Mouse (Mus musculus) CH12.LX (cell line): ENCODE measurements around the gene Jph3. TPM values are rescaled to one million over a fixed set of nuclear protein-coding genes. Genes with fewer than 3 reads are reported as not detected.

ENCODE experiments used
- DNase-seq: peaks from one replicate; pipeline ENCODE4 v3.0.0-alpha.2; 2013; ENCODE audit errors: extremely low read depth
- H3K27ac ChIP-seq: 2 replicates; pipeline ENCODE4 v1.5.1; 2012; ENCODE audit warnings: low read depth, mild to moderate bottlenecking, control low read depth, moderate library complexity; ENCODE audit not compliant: insufficient read depth
- H3K27me3 ChIP-seq: replicated peaks from 2 replicates; pipeline ENCODE3; 2012; ENCODE audit warnings: inconsistent platforms
- H3K36me3 ChIP-seq, 2 experiments: replicated peaks in 1 of 2; 2 replicates each; pipeline versions ENCODE3 to v1.6.1; 2012; ENCODE audit warnings: inconsistent platforms in 1 of 2, low read length in 1 of 2, mild to moderate bottlenecking in 1 of 2, mixed read lengths in 1 of 2, moderate library complexity in 1 of 2; ENCODE audit not compliant: control insufficient read depth in 1 of 2, insufficient read depth in 1 of 2
- H3K4me1 ChIP-seq, 2 experiments: 2 replicates each; pipeline ENCODE4 v1.6.1; 2012; ENCODE audit warnings: inconsistent platforms in 1 of 2, moderate library complexity in 1 of 2; ENCODE audit not compliant: insufficient read depth in 2 of 2, control insufficient read depth in 1 of 2
- H3K4me2 ChIP-seq: 2 replicates; pipeline ENCODE4 v1.6.1; 2012; ENCODE audit warnings: low read depth, mild to moderate bottlenecking, control low read depth; ENCODE audit not compliant: poor library complexity, insufficient read depth, severe bottlenecking
- H3K4me3 ChIP-seq, 3 experiments: fragments of 150-350 bp in 1 of 3; sonication (generic) in 1 of 3; replicated peaks in 1 of 3; 2 replicates each; pipeline versions ENCODE3 to v1.5.1; 2011 to 2012; ENCODE audit warnings: low read depth in 2 of 3, low read length in 2 of 3, mild to moderate bottlenecking in 2 of 3, moderate library complexity in 2 of 3, control low read depth in 1 of 3, improper control_type of control experiment in 1 of 3, inconsistent platforms in 1 of 3, mixed read lengths in 1 of 3; ENCODE audit not compliant: poor library complexity in 1 of 3
- H3K79me2 ChIP-seq: replicated peaks from 2 replicates; pipeline ENCODE4 v1.6.1; 2012; ENCODE audit warnings: mild to moderate bottlenecking, moderate library complexity; ENCODE audit not compliant: control insufficient read depth, poor library complexity, insufficient read depth, severe bottlenecking; ENCODE audit errors: extremely low read depth
- H3K9ac ChIP-seq: 2 replicates; pipeline ENCODE4 v1.6.1; 2012; ENCODE audit warnings: low read depth, mild to moderate bottlenecking, control low read depth, moderate library complexity; ENCODE audit not compliant: insufficient read depth
- H3K9me3 ChIP-seq: replicated peaks from 2 replicates; pipeline ENCODE3; 2012; ENCODE audit warnings: low read length, inconsistent platforms, mixed read lengths
- CHD1 ChIP-seq: IDR thresholded peaks from 2 replicates; pipeline ENCODE4 v1.6.1; 2012; ENCODE audit warnings: low read depth, low read length, improper control_type of control experiment, inconsistent platforms
- CHD2 ChIP-seq: IDR thresholded peaks from 2 replicates; pipeline ENCODE4 v1.6.1; 2011; ENCODE audit warnings: low read length, improper control_type of control experiment
- CTCF ChIP-seq, 2 experiments: IDR thresholded peaks in 1 of 2; conservative IDR thresholded peaks in 1 of 2; 2 replicates each; pipeline ENCODE4 v1.5.1; 2011 to 2012; ENCODE audit warnings: low read depth in 2 of 2, low read length in 2 of 2, improper control_type of control experiment in 1 of 2, inconsistent platforms in 1 of 2, mild to moderate bottlenecking in 1 of 2, moderate library complexity in 1 of 2
- E2F4 ChIP-seq: IDR thresholded peaks from 2 replicates; pipeline ENCODE4 v1.6.1; 2011; ENCODE audit warnings: low read depth, low read length, improper control_type of control experiment; ENCODE audit not compliant: insufficient replicate concordance
- ELF1 ChIP-seq: IDR thresholded peaks from 2 replicates; pipeline ENCODE4 v1.6.1; 2014; ENCODE audit warnings: low read depth, mild to moderate bottlenecking, inconsistent platforms, low read length, improper control_type of control experiment
- ETS1 ChIP-seq: conservative IDR thresholded peaks from 2 replicates; pipeline ENCODE4 v1.6.1; 2012; ENCODE audit warnings: low read depth, mild to moderate bottlenecking, inconsistent platforms, low read length, improper control_type of control experiment, moderate library complexity
- GABPA ChIP-seq: IDR thresholded peaks from 2 replicates; pipeline ENCODE4 v1.6.1; 2012; ENCODE audit warnings: low read depth, low read length, improper control_type of control experiment, inconsistent platforms; ENCODE audit not compliant: insufficient replicate concordance
- HCFC1 ChIP-seq: IDR thresholded peaks from 2 replicates; pipeline ENCODE4 v1.6.1; 2012; ENCODE audit warnings: low read depth, mild to moderate bottlenecking, inconsistent platforms, low read length, improper control_type of control experiment
- IRF4 ChIP-seq: IDR thresholded peaks from 2 replicates; pipeline ENCODE4 v1.6.1; 2014; ENCODE audit warnings: low read depth, mild to moderate bottlenecking, inconsistent platforms, low read length, improper control_type of control experiment
- JUN ChIP-seq: IDR thresholded peaks from 2 replicates; pipeline ENCODE4 v1.6.1; 2011; ENCODE audit warnings: low read depth, mild to moderate bottlenecking, low read length, improper control_type of control experiment, moderate library complexity; ENCODE audit not compliant: insufficient read depth
- JUND ChIP-seq: conservative IDR thresholded peaks from 2 replicates; pipeline ENCODE4 v1.6.1; 2011; ENCODE audit warnings: low read depth, low read length, improper control_type of control experiment
- KAT2A ChIP-seq: IDR thresholded peaks from 2 replicates; pipeline ENCODE4 v1.6.1; 2012; ENCODE audit warnings: low read length, improper control_type of control experiment, inconsistent platforms; ENCODE audit not compliant: insufficient replicate concordance
- MAFK ChIP-seq: IDR thresholded peaks from 2 replicates; pipeline ENCODE4 v1.6.1; 2011; ENCODE audit warnings: low read length, improper control_type of control experiment; ENCODE audit not compliant: insufficient replicate concordance
- MAX ChIP-seq: IDR thresholded peaks from 2 replicates; pipeline ENCODE4 v1.6.1; 2011; ENCODE audit warnings: low read length, improper control_type of control experiment
- MAZ ChIP-seq: IDR thresholded peaks from 2 replicates; pipeline ENCODE4 v1.6.1; 2012; ENCODE audit warnings: low read depth, mild to moderate bottlenecking, inconsistent platforms, low read length, improper control_type of control experiment, moderate library complexity
- MXI1 ChIP-seq: IDR thresholded peaks from 2 replicates; pipeline ENCODE4 v1.6.1; 2011; ENCODE audit warnings: mild to moderate bottlenecking, low read depth, low read length, improper control_type of control experiment
- NELFE ChIP-seq: IDR thresholded peaks from 2 replicates; pipeline ENCODE4 v1.6.1; 2011; ENCODE audit warnings: low read depth, low read length, improper control_type of control experiment
- PAX5 ChIP-seq: IDR thresholded peaks from 2 replicates; pipeline ENCODE4 v1.6.1; 2012; ENCODE audit warnings: low read length, inconsistent platforms, mixed read lengths
- POLR2A ChIP-seq: IDR thresholded peaks from 2 replicates; pipeline ENCODE4 v1.6.1; 2011; ENCODE audit warnings: low read depth, mild to moderate bottlenecking, improper control_type of control experiment, low read length
- RAD21 ChIP-seq: IDR thresholded peaks from 2 replicates; pipeline ENCODE4 v1.6.1; 2011; ENCODE audit warnings: low read depth, mild to moderate bottlenecking, low read length, improper control_type of control experiment, moderate library complexity
- SIN3A ChIP-seq: IDR thresholded peaks from 2 replicates; pipeline ENCODE4 v1.6.1; 2012; ENCODE audit warnings: low read length, improper control_type of control experiment, inconsistent platforms
- TCF12 ChIP-seq: IDR thresholded peaks from 2 replicates; pipeline ENCODE4 v1.6.1; 2014; ENCODE audit warnings: low read depth, mild to moderate bottlenecking, inconsistent platforms, low read length, improper control_type of control experiment
- UBTF ChIP-seq: IDR thresholded peaks from 2 replicates; pipeline ENCODE4 v1.6.1; 2012; ENCODE audit warnings: low read depth, mild to moderate bottlenecking, inconsistent platforms, low read length, improper control_type of control experiment, moderate library complexity
- USF1 ChIP-seq: IDR thresholded peaks from 2 replicates; pipeline ENCODE4 v1.6.1; 2014; ENCODE audit warnings: low read depth, mild to moderate bottlenecking, inconsistent platforms, low read length, improper control_type of control experiment
- USF2 ChIP-seq: conservative IDR thresholded peaks from 2 replicates; pipeline ENCODE4 v1.6.1; 2011; ENCODE audit warnings: low read depth, low read length, improper control_type of control experiment
- ZC3H11A ChIP-seq: IDR thresholded peaks from 2 replicates; pipeline ENCODE4 v1.6.1; 2012; ENCODE audit warnings: low read depth, mild to moderate bottlenecking, inconsistent platforms, low read length, improper control_type of control experiment
- ZKSCAN1 ChIP-seq: IDR thresholded peaks from 2 replicates; pipeline ENCODE4 v1.6.1; 2012; ENCODE audit warnings: low read depth, inconsistent platforms, low read length, improper control_type of control experiment, borderline replicate concordance
- ZMIZ1 ChIP-seq: IDR thresholded peaks from 2 replicates; pipeline ENCODE4 v1.6.1; 2012; ENCODE audit warnings: low read depth, mild to moderate bottlenecking, inconsistent platforms, low read length, improper control_type of control experiment
- dilution Hi-C: fragments of 300-500 bp; cut with MboI; formaldehyde crosslinking; loops from 2 replicates; pipeline ENCODE4 v1.14.3; 2020; ENCODE audit warnings: low sequenced_read_pairs; ENCODE audit not compliant: extremely low pct_unique_long_range_greater_than_20kb, extremely low pct_ligation_motif_present
- in situ Hi-C: fragments of 300-500 bp; cut with MboI; formaldehyde crosslinking; loops from 3 replicates; pipeline ENCODE4 v1.14.3; 2019; ENCODE audit warnings: low sequenced_read_pairs, low pct_ligation_motif_present, low pct_unique_long_range_greater_than_20kb, mixed read lengths
- polyA plus RNA-seq: library from polyadenylated mRNA; unstranded; fragments of >175 nt; gene quantifications from 2 replicates; pipeline ENCODE4 v1.2.1, GENCODE M21; 2012; ENCODE audit warnings: low read depth; ENCODE audit not compliant: insufficient read length
- total RNA-seq, 2 experiments: library from RNA; depleted of rRNA; stranded (reverse); fragments of 300-350 nt in 1 of 2; fragments of >200 nt in 1 of 2; gene quantifications; 2 replicates each; pipeline ENCODE4 v1.2.3; 2012 to 2014

Jph3 gene
- total and polyA plus RNA-seq, 3 experiments, result 0.21 TPM; not detected in 1

DNA sequence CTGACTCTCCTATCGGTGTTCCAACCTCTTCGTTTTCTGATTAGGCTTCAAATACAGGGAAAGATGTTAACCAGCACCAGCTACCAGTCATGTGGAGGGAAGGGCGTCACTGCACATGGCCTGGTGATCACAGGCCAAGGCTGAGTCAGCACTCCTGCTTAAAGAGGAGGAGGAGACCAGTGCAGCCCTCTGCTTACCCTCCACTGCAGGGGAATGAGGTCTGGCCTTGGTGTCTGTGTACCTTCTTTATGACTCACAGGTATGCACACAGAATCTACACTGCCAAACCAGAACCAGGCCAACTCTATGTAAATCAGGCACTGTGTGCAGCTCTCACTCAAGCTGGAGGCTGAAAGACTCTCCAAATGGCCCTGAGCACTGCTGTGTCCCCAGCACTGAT lies 82.1 kb downstream of the Jph3 start:
- no peak overlapping the region for H3K27ac ChIP-seq
- no peak overlapping the region for H3K4me3 ChIP-seq
- H3K36me3 ChIP-seq, result peaks cover 39 to 79% of the 10 kb centered on the region in 2 experiments
- in situ Hi-C loops, result no loop called here
- H3K4me1 ChIP-seq, result peaks cover 0 to 25% of the 10 kb centered on the region in 2 experiments; a peak in 2 of 4 replicates
- H3K27me3 ChIP-seq, result no peaks in the 10 kb centered on the region
- no peak for DNase-seq
- no peaks in the 10 kb centered on the region for H3K9me3 ChIP-seq
- no peaks in the 10 kb centered on the region for H3K79me2 ChIP-seq
- no peak overlapping the region for H3K4me2 ChIP-seq
- TF ChIP-seq MAZ, result no peak
- no peak for TF ChIP-seq SIN3A
- TF ChIP-seq KAT2A, result no peak
- no peak for TF ChIP-seq JUND
- TF ChIP-seq PAX5, result no peak
- no peak for TF ChIP-seq ZC3H11A
- no peak for TF ChIP-seq JUN
- no peak for TF ChIP-seq UBTF
- TF ChIP-seq ELF1, result no peak
- no peak for TF ChIP-seq MAFK
- no peak for TF ChIP-seq HCFC1
- no peak for TF ChIP-seq ZKSCAN1
- no peak for TF ChIP-seq NELFE
- no peak for TF ChIP-seq GABPA
- no peak for TF ChIP-seq CHD1
- TF ChIP-seq MAX, result no peak
- TF ChIP-seq RAD21, result no peak
- no peak for TF ChIP-seq ZMIZ1
- TF ChIP-seq POLR2A, result no peak
- H3K9ac ChIP-seq, result no peak overlapping the region
- dilution Hi-C loops, result no loop called here

DNA sequence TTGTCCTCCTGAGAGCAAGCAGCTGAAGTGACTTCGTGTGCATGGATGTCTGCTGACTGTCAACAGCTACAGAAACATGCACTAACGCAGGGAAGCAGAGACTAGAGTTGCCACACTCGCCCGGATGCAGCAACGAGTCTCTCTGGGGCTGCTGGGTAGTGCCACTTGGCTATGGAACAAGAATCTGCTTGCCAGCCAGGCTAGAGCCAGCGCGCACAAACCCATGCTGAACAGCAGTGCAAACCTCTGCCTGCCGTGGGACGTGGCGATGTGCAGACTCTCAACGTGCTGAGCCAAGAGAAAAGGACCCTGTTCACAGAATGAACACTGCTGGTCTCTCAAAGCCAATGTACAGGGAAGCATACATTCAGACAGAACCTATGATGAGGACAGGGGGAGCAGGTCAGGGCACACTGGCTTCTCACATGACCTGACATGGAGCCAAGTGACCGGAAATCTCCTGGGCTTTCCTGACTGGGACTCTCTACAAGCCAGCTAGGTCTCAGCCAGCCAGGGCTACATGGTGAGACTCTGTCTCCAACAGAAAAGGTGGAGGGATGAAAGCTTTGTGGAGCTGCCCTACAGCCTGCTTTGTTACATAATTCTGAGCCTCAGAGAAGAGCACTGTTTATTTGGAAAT lies 82.6 kb downstream of the Jph3 start:
- in situ Hi-C loops, result no loop called here
- Histone ChIP-seq H3K9me3 (no peaks in the 10 kb centered on the region), H3K9ac (no peak overlapping the region), H3K4me1 (peaks cover 0 to 23% of the 10 kb centered on the region in 2 experiments; a peak in 2 of 4 replicates), H3K79me2 (no peaks in the 10 kb centered on the region), H3K27ac (no peak overlapping the region), H3K36me3 (peaks cover 39 to 80% of the 10 kb centered on the region in 2 experiments), H3K4me2 (no peak overlapping the region), H3K27me3 (no peaks in the 10 kb centered on the region), H3K4me3 (no peak overlapping the region)
- dilution Hi-C loops, result no loop called here
- TF ChIP-seq ZMIZ1 (no peak), HCFC1 (no peak), TCF12 (no peak), RAD21 (no peak), IRF4 (no peak), KAT2A (no peak), CHD2 (no peak), CTCF (conservative IDR thresholded peaks at IDR 0.05 in 1 of 2, IDR thresholded peaks at IDR 0.05 in 1 of 2; ENCODE audit: low read depth in 2 of 2, low read length in 2 of 2) (no peak), MAX (no peak), NELFE (no peak), ETS1 (no peak), USF2 (no peak), GABPA (no peak), CHD1 (no peak), MXI1 (no peak), MAFK (no peak), E2F4 (no peak), USF1 (no peak)
- no peak for DNase-seq
